Mouse (Mus musculus): Measurements from ENCODE around the gene Zfp420. TPM values are rescaled to one million over a fixed set of nuclear protein-coding genes. Genes with fewer than 3 reads are reported as not detected.

Gene Zfp420
- polyA plus RNA-seq, 1 experiment from 2014 or later: 6.8 TPM

Small RNA genes within 50 kb of the gene (microRNA-seq; reads per million reads assigned to microRNA genes)
- gene Mir7668: 0.34 reads per million

Other genes with a start within 250 kb of the Zfp420 start
- not detected in 2 replicates for gene Catsperg2, start 132.9 kb upstream of the Zfp420 start, polyA plus RNA-seq (2014; fragmentation: Nextera tagmentation; extraction: Ambion mirVana)
- gene Zfp84, start 91.4 kb upstream of the Zfp420 start, polyA plus RNA-seq (2014; fragmentation: Nextera tagmentation; extraction: Ambion mirVana): 12.3 and 12.8 TPM in 2 replicates
- gene Zfp30, start 76.0 kb upstream of the Zfp420 start, polyA plus RNA-seq (2014; fragmentation: Nextera tagmentation; extraction: Ambion mirVana): 6.9 and 7.8 TPM in 2 replicates
- gene Zfp790, start 43.9 kb upstream of the Zfp420 start, polyA plus RNA-seq (2014; fragmentation: Nextera tagmentation; extraction: Ambion mirVana): 11.9 and 15.4 TPM in 2 replicates
- 5.4 and 7.9 TPM in 2 replicates for gene Zfp940, start 6.3 kb upstream of the Zfp420 start, polyA plus RNA-seq (2014; fragmentation: Nextera tagmentation; extraction: Ambion mirVana)
- 9.8 and 11.8 TPM in 2 replicates for gene Zfp27, start 46.6 kb downstream of the Zfp420 start, polyA plus RNA-seq (2014; fragmentation: Nextera tagmentation; extraction: Ambion mirVana)
- 5.4 and 5.6 TPM in 2 replicates for gene Zfp383, start 48.2 kb downstream of the Zfp420 start, polyA plus RNA-seq (2014; fragmentation: Nextera tagmentation; extraction: Ambion mirVana)
- 12.8 and 14.7 TPM in 2 replicates for gene Zfp74, start 94.1 kb downstream of the Zfp420 start, polyA plus RNA-seq (2014; fragmentation: Nextera tagmentation; extraction: Ambion mirVana)
- 19.5 and 22.6 TPM in 2 replicates for gene Zfp568, start 124.0 kb downstream of the Zfp420 start, polyA plus RNA-seq (2014; fragmentation: Nextera tagmentation; extraction: Ambion mirVana)
- gene Zfp14, start 191.4 kb downstream of the Zfp420 start, polyA plus RNA-seq (2014; fragmentation: Nextera tagmentation; extraction: Ambion mirVana): 3.5 and 4.4 TPM in 2 replicates
- 4.9 and 5.4 TPM in 2 replicates for gene Zfp82, start 212.9 kb downstream of the Zfp420 start, polyA plus RNA-seq (2014; fragmentation: Nextera tagmentation; extraction: Ambion mirVana)
- 0.87 and 1.5 TPM in 2 replicates for gene Gm26920, start 230.4 kb downstream of the Zfp420 start, polyA plus RNA-seq (2014; fragmentation: Nextera tagmentation; extraction: Ambion mirVana)
- gene Zfp566, start 230.5 kb downstream of the Zfp420 start, polyA plus RNA-seq (2014; fragmentation: Nextera tagmentation; extraction: Ambion mirVana): 8.3 and 11.2 TPM in 2 replicates
- gene Zfp260, start 234.8 kb downstream of the Zfp420 start, polyA plus RNA-seq (2014; fragmentation: Nextera tagmentation; extraction: Ambion mirVana): 91.8 and 115 TPM in 2 replicates

Data from intestine, embryonic 14.5 days (tissue).